Mouse (Mus musculus) midbrain, embryonic 10.5 days (tissue): ENCODE results near the gene Ptprd. TPM values are rescaled to one million over a fixed set of nuclear protein-coding genes. Genes with fewer than 3 reads are reported as not detected.

Experiments
- DNase-seq: peaks from one replicate; pipeline ENCODE4 v3.0.0-alpha.2; 2017; ENCODE audit warnings: low spot score
- H3K27ac ChIP-seq: fragments of 300-500 bp; sonication (generic); replicated peaks from 2 replicates; pipeline ENCODE4 v1.5.1; 2016; ENCODE audit warnings: mild to moderate bottlenecking
- H3K27me3 ChIP-seq: fragments of 300-500 bp; sonication (generic); 2 replicates; pipeline ENCODE4 v1.6.1; 2016; ENCODE audit warnings: low read depth, mild to moderate bottlenecking; ENCODE audit not compliant: poor library complexity, severe bottlenecking
- H3K36me3 ChIP-seq: fragments of 300-500 bp; sonication (generic); 2 replicates; pipeline ENCODE4 v1.6.1; 2016; ENCODE audit warnings: mild to moderate bottlenecking, moderate library complexity
- H3K4me1 ChIP-seq: fragments of 300-500 bp; sonication (generic); 2 replicates; pipeline ENCODE4 v1.6.1; 2016
- H3K4me3 ChIP-seq: fragments of 300-500 bp; sonication (generic); 2 replicates; pipeline ENCODE4 v1.5.1; 2016; ENCODE audit warnings: mild to moderate bottlenecking, moderate library complexity
- H3K9me3 ChIP-seq: fragments of 300-500 bp; sonication (generic); replicated peaks from 2 replicates; pipeline ENCODE4 v1.6.1; 2016; ENCODE audit warnings: mild to moderate bottlenecking
- WGBS: fragments of 180-500 bp; shearing (Covaris S2); methylation state at CpG from one replicate; pipeline ENCODE4 v1.1.7; 2016; 5-methylcytosine and 5-hydroxymethylcytosine counted together
- polyA plus RNA-seq: library from polyadenylated mRNA; unstranded; fragments of >200 nt; fragmentation: Nextera tagmentation; extraction: Ambion mirVana; gene quantifications from 2 replicates; pipeline ENCODE4 v1.2.1, GENCODE M21; 2016

Ptprd gene
- polyA plus RNA-seq, 1 experiment from 2014 or later: 9.6 TPM

- WGBS: 74% methylated on average over 4 of the region's 4 CpGs
- H3K27ac ChIP-seq: no peak overlapping the region
- no peak for DNase-seq
- H3K36me3 ChIP-seq: no peaks in the 10 kb centered on the region
- H3K4me3 ChIP-seq: no peak overlapping the region
- peaks cover 4% of the 10 kb centered on the region; the same call in 1 of the 2 replicates for H3K4me1 ChIP-seq
- H3K27me3 ChIP-seq: no peaks in the 10 kb centered on the region
- no peaks in the 10 kb centered on the region for H3K9me3 ChIP-seq
Measured at GRCm38 (mm10) chr4:75994576-75994975, 2217.2 kb downstream of the Ptprd start.

GRCm38 (mm10) chr4:75993092-75993491 lies 2218.7 kb downstream of the Ptprd start:
- 93% methylated on average over 7 of the region's 7 CpGs for WGBS
- no peaks in the 10 kb centered on the region for H3K36me3 ChIP-seq
- no peak overlapping the region for H3K4me3 ChIP-seq
- H3K9me3 ChIP-seq: no peaks in the 10 kb centered on the region
- H3K4me1 ChIP-seq: peaks cover 4% of the 10 kb centered on the region; the same call in 1 of the 2 replicates
- H3K27me3 ChIP-seq: no peaks in the 10 kb centered on the region
- no peak for DNase-seq
- no peak overlapping the region for H3K27ac ChIP-seq

GRCm38 (mm10) chr4:75991621-75992245 lies 2220.0 kb downstream of the Ptprd start:
- no peaks in the 10 kb centered on the region for H3K36me3 ChIP-seq
- WGBS: 91% methylated on average over 6 of the region's 6 CpGs
- no peak overlapping the region for H3K27ac ChIP-seq
- H3K9me3 ChIP-seq: no peaks in the 10 kb centered on the region
- no peak overlapping the region for H3K4me3 ChIP-seq
- no peaks in the 10 kb centered on the region for H3K27me3 ChIP-seq
- DNase-seq: no peak
- H3K4me1 ChIP-seq: peaks cover 4% of the 10 kb centered on the region; the same call in 1 of the 2 replicates

- no peak overlapping the region for H3K4me3 ChIP-seq
- H3K27ac ChIP-seq: no peak overlapping the region
- H3K9me3 ChIP-seq: no peaks in the 10 kb centered on the region
- H3K27me3 ChIP-seq: no peaks in the 10 kb centered on the region
- 80% methylated on average over 3 of the region's 3 CpGs for WGBS
- no peak for DNase-seq
- no peaks in the 10 kb centered on the region for H3K4me1 ChIP-seq
- H3K36me3 ChIP-seq: no peaks in the 10 kb centered on the region
Measured at GRCm38 (mm10) chr4:75974728-75975127, 2237.0 kb downstream of the Ptprd start.

GRCm38 (mm10) chr4:75973322-75973721 lies 2238.4 kb downstream of the Ptprd start:
- DNase-seq: no peak
- no peaks in the 10 kb centered on the region for H3K4me1 ChIP-seq
- H3K36me3 ChIP-seq: no peaks in the 10 kb centered on the region
- no peak overlapping the region for H3K4me3 ChIP-seq
- 89% methylated on average over 1 of the region's 1 CpGs for WGBS
- H3K27ac ChIP-seq: no peak overlapping the region
- no peaks in the 10 kb centered on the region for H3K9me3 ChIP-seq
- H3K27me3 ChIP-seq: no peaks in the 10 kb centered on the region

GRCm38 (mm10) chr4:75969961-75970360 lies 2241.8 kb downstream of the Ptprd start:
- Histone ChIP-seq H3K4me3 (no peak overlapping the region), H3K9me3 (no peaks in the 10 kb centered on the region), H3K4me1 (no peaks in the 10 kb centered on the region), H3K27me3 (no peaks in the 10 kb centered on the region), H3K27ac (no peak overlapping the region), H3K36me3 (no peaks in the 10 kb centered on the region)
- no peak for DNase-seq
- WGBS: 84% methylated on average over 2 of the region's 2 CpGs

- Histone ChIP-seq H3K27ac (no peak overlapping the region), H3K36me3 (no peaks in the 10 kb centered on the region), H3K4me1 (no peaks in the 10 kb centered on the region), H3K4me3 (no peak overlapping the region), H3K27me3 (no peaks in the 10 kb centered on the region), H3K9me3 (no peaks in the 10 kb centered on the region)
- WGBS: 95% methylated on average over 2 of the region's 2 CpGs
- DNase-seq: no peak
Measured at GRCm38 (mm10) chr4:75968618-75969017, 2243.1 kb downstream of the Ptprd start.

GRCm38 (mm10) chr4:75965810-75966209 lies 2246.0 kb downstream of the Ptprd start:
- WGBS: 82% methylated on average over 3 of the region's 3 CpGs
- DNase-seq: no peak
- Histone ChIP-seq H3K9me3 (no peaks in the 10 kb centered on the region), H3K27me3 (no peaks in the 10 kb centered on the region), H3K4me3 (no peak overlapping the region), H3K4me1 (no peaks in the 10 kb centered on the region), H3K27ac (no peak overlapping the region), H3K36me3 (no peaks in the 10 kb centered on the region)

GRCm38 (mm10) chr4:75962916-75963315 lies 2248.8 kb downstream of the Ptprd start:
- H3K4me1 ChIP-seq: no peaks in the 10 kb centered on the region
- H3K36me3 ChIP-seq: no peaks in the 10 kb centered on the region
- no peak overlapping the region for H3K27ac ChIP-seq
- H3K4me3 ChIP-seq: no peak overlapping the region
- H3K9me3 ChIP-seq: no peaks in the 10 kb centered on the region
- no peak for DNase-seq
- H3K27me3 ChIP-seq: no peaks in the 10 kb centered on the region
- 92% methylated on average over 2 of the region's 2 CpGs for WGBS

- 88% methylated on average over 2 of the region's 2 CpGs for WGBS
- Histone ChIP-seq H3K27me3 (no peaks in the 10 kb centered on the region), H3K27ac (no peak overlapping the region), H3K36me3 (no peaks in the 10 kb centered on the region), H3K4me1 (no peaks in the 10 kb centered on the region), H3K4me3 (no peak overlapping the region), H3K9me3 (no peaks in the 10 kb centered on the region)
- DNase-seq: no peak
Measured at GRCm38 (mm10) chr4:75961865-75962264, 2249.9 kb downstream of the Ptprd start.

- no peak for DNase-seq
- H3K4me3 ChIP-seq: no peak overlapping the region
- H3K9me3 ChIP-seq: no peaks in the 10 kb centered on the region
- 87% methylated on average over 6 of the region's 6 CpGs for WGBS
- H3K27ac ChIP-seq: no peak overlapping the region
- H3K36me3 ChIP-seq: no peaks in the 10 kb centered on the region
- H3K27me3 ChIP-seq: no peaks in the 10 kb centered on the region
- no peaks in the 10 kb centered on the region for H3K4me1 ChIP-seq
Measured at GRCm38 (mm10) chr4:75953349-75954060, 2258.3 kb downstream of the Ptprd start.

- no peaks in the 10 kb centered on the region for H3K27me3 ChIP-seq
- H3K4me3 ChIP-seq: no peak overlapping the region
- H3K36me3 ChIP-seq: no peaks in the 10 kb centered on the region
- H3K4me1 ChIP-seq: no peaks in the 10 kb centered on the region
- WGBS: 86% methylated on average over 4 of the region's 4 CpGs
- DNase-seq: no peak
- no peaks in the 10 kb centered on the region for H3K9me3 ChIP-seq
- no peak overlapping the region for H3K27ac ChIP-seq
Measured at GRCm38 (mm10) chr4:75950582-75950981, 2261.2 kb downstream of the Ptprd start.

GRCm38 (mm10) chr4:75894871-75895270 lies 2316.9 kb downstream of the Ptprd start:
- H3K4me3 ChIP-seq: no peak overlapping the region
- H3K27ac ChIP-seq: no peak overlapping the region
- 21% methylated on average over 4 of the region's 4 CpGs for WGBS

More at GRCm38 (mm10) chr4:75894871-75895270, 2316.9 kb downstream of the Ptprd start:
- no peaks in the 10 kb centered on the region for H3K9me3 ChIP-seq
- no peaks in the 10 kb centered on the region; the same call in 1 of the 2 replicates for H3K27me3 ChIP-seq
- DNase-seq: no peak
- H3K36me3 ChIP-seq: no peaks in the 10 kb centered on the region
- H3K4me1 ChIP-seq: peaks cover 7% of the 10 kb centered on the region
